Mouse (Mus musculus) heart, embryonic 14.5 days (tissue): ENCODE measurements around the gene Creld2. TPM values are rescaled to one million over a fixed set of nuclear protein-coding genes. Genes with fewer than 3 reads are reported as not detected.
A peak's percentile ranks its signal among the peaks of the same experiment; 100 is the strongest.
"Not testable (repeated sequence)": the region's sequence is repeated elsewhere in the genome, so short reads cannot be mapped to it uniquely, and the experiment has no call there.

Source experiments
- ATAC-seq: fragments of 200-750 bp; cut with Nextera tagmentation; 2 replicates; pipeline ENCODE4 v1.8.0; 2017; ENCODE audit warnings: low read depth, moderate TSS enrichment; ENCODE audit not compliant: insufficient number of reproducible peaks, insufficient read depth, low FRiP score
- H3K27ac ChIP-seq, 2 experiments: fragments of 200-500 bp in 1 of 2; fragments of 300-500 bp in 1 of 2; sonication (generic) in 1 of 2; replicated peaks in 1 of 2; 2 replicates each; pipeline ENCODE4 v1.5.1; 2012 to 2014; ENCODE audit warnings: low read depth in 2 of 2, low read length in 2 of 2, control low read depth in 1 of 2, mild to moderate bottlenecking in 1 of 2, mixed read lengths in 1 of 2; ENCODE audit not compliant: control insufficient read depth in 1 of 2, insufficient read depth in 1 of 2
- H3K27me3 ChIP-seq: fragments of 300-500 bp; sonication (generic); 2 replicates; pipeline ENCODE4 v1.6.1; 2014; ENCODE audit warnings: mild to moderate bottlenecking, low read length, control low read depth; ENCODE audit not compliant: control insufficient read depth, insufficient read depth
- H3K36me3 ChIP-seq: fragments of 300-500 bp; sonication (generic); 2 replicates; pipeline ENCODE4 v1.6.1; 2014; ENCODE audit warnings: mild to moderate bottlenecking, control low read depth, low read length, mixed read lengths; ENCODE audit not compliant: control insufficient read depth, insufficient read depth
- H3K4me1 ChIP-seq, 2 experiments: fragments of 200-500 bp in 1 of 2; fragments of 300-500 bp in 1 of 2; sonication (generic) in 1 of 2; 2 replicates each; pipeline ENCODE4 v1.6.1; 2012 to 2014; ENCODE audit warnings: low read length in 2 of 2, control low read depth in 1 of 2, mixed read lengths in 1 of 2; ENCODE audit not compliant: control insufficient read depth in 2 of 2, insufficient read depth in 2 of 2
- H3K4me2 ChIP-seq: fragments of 300-500 bp; sonication (generic); 2 replicates; pipeline ENCODE4 v1.6.1; 2014; ENCODE audit warnings: mild to moderate bottlenecking, low read length
- H3K4me3 ChIP-seq, 2 experiments: fragments of 200-500 bp in 1 of 2; fragments of 300-500 bp in 1 of 2; sonication (generic) in 1 of 2; 2 replicates each; pipeline ENCODE4 v1.5.1; 2012 to 2014; ENCODE audit warnings: low read length in 2 of 2, mild to moderate bottlenecking in 2 of 2, control low read depth in 1 of 2, low read depth in 1 of 2, moderate library complexity in 1 of 2; ENCODE audit not compliant: control insufficient read depth in 1 of 2, insufficient read depth in 1 of 2
- H3K9ac ChIP-seq: fragments of 300-500 bp; sonication (generic); 2 replicates; pipeline ENCODE4 v1.6.1; 2014; ENCODE audit warnings: mild to moderate bottlenecking, low read length
- H3K9me3 ChIP-seq: fragments of 300-500 bp; sonication (generic); 2 replicates; pipeline ENCODE4 v1.6.1; 2016; ENCODE audit warnings: low read length, control low read depth; ENCODE audit not compliant: control insufficient read depth
- WGBS: fragments of 180-500 bp; shearing (Covaris S2); extraction: QIAGEN DNeasy Blood & Tissue Kit; methylation state at CpG from one replicate; pipeline ENCODE4 v1.1.7; 2014; 5-methylcytosine and 5-hydroxymethylcytosine counted together
- polyA plus RNA-seq: library from polyadenylated mRNA; unstranded; fragments of >200 nt; fragmentation: Nextera tagmentation; extraction: Ambion mirVana; gene quantifications from 2 replicates; pipeline ENCODE4 v1.2.1, GENCODE M21; 2014

The Creld2 gene
- polyA plus RNA-seq, 1 experiment from 2014 or later, result 46.3 TPM

DNA sequence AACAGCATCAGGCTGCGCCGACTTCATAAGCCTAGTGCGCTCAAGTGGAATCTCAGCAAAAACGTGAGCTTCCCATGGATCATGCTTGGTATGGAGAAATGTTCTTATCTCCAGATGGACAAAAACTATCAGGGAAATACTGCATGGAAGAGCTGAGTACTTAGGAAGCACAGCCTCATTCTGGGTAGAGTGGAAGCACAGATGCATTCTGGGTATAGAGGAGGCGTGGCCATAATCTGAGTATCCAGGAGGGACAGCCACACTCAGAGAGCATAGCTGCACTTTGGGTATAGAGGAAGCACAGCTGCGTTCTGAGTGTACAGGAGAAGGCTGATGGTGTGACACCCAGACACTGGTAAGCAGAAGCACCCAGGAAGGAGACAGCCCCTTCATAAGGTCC, 17.1 kb upstream of the Creld2 start:
- no peaks in the 10 kb centered on the region for H3K9me3 ChIP-seq
- no peak overlapping the region for H3K4me2 ChIP-seq
- WGBS, result 85% methylated on average over 6 of the region's 6 CpGs
- peaks cover 35% of the 10 kb centered on the region for H3K36me3 ChIP-seq
- no peak for ATAC-seq
- H3K27me3 ChIP-seq, result no peaks in the 10 kb centered on the region
- no peak overlapping the region for H3K4me3 ChIP-seq
- H3K4me1 ChIP-seq, result no peaks in the 10 kb centered on the region
- H3K9ac ChIP-seq, result no peak overlapping the region
- no peak overlapping the region for H3K27ac ChIP-seq

DNA sequence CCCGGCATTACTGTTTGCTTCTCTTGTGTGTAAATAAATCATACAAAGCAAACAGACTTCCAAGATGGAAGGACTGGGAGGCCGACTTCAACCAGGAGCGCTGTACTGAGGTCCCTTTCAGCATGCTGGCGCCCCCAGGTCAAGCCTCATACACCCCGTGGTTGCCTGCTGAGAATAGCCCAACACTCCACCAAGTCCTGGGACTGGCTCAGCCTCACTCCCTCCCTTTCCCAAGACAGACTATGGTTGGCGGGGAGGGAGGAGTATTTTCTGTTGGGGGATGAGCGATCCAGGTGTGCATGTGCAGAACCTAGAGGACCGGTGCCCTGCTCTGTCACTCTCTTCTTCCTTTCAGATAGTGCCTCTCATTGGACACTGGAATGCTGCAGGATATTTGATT, 11.3 kb upstream of the Creld2 start:
- Histone ChIP-seq H3K9ac (no peak overlapping the region), H3K4me3 (no peak overlapping the region), H3K9me3 (no peaks in the 10 kb centered on the region), H3K36me3 (peaks cover 54% of the 10 kb centered on the region), H3K4me2 (no peak overlapping the region), H3K4me1 (no peaks in the 10 kb centered on the region), H3K27ac (no peak overlapping the region), H3K27me3 (no peaks in the 10 kb centered on the region)
- WGBS, result 84% methylated on average over 8 of the region's 8 CpGs
- no peak for ATAC-seq

DNA sequence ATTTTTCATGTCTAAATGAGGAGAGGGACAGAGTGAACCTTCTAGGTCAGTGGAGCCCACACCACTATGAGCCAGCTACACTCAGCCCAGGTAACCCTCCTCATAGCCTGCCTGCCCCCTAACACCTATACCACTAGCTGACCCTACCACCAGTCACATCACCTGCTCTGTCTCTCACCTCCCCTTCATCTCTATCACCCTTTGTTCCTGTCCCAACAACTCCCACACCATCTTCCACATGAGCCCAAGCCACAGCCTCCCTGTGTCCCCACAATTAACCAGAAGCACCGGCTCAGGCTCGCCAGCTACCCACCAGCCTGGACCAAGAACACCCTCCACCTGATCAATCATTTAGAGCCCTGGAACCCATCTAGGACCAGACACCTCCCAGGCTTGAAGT, 9.1 kb upstream of the Creld2 start:
- 89% methylated on average over 2 of the region's 2 CpGs for WGBS
- Histone ChIP-seq H3K27ac (no peak overlapping the region), H3K4me3 (no peak overlapping the region), H3K4me2 (no peak overlapping the region), H3K9ac (no peak overlapping the region), H3K27me3 (no peaks in the 10 kb centered on the region), H3K4me1 (no peaks in the 10 kb centered on the region), H3K9me3 (no peaks in the 10 kb centered on the region), H3K36me3 (peaks cover 54% of the 10 kb centered on the region)
- ATAC-seq, result no peak

DNA sequence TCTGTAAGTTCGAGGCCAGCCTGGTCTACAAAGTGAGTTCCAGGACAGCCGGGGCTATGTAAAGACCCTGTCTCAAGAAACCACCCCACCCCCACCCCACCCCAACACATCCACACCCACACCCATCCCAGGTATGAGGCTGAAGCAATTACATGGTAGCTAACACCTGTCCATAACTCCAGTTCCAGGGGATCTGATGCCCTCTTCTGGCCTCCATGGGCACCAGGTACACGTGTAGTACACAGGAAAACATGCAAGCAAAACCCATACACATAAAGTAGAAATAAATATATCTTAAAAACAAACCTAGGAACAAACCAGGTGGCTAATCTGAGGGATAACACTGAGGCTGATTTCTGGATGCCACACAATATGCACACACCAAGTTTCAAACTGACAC, 6.2 kb upstream of the Creld2 start:
- ATAC-seq, result no peak
- H3K4me2 ChIP-seq, result no peak overlapping the region
- H3K27me3 ChIP-seq, result no peaks in the 10 kb centered on the region
- no peak overlapping the region for H3K4me3 ChIP-seq
- WGBS, result 86% methylated on average over 3 of the region's 3 CpGs
- H3K36me3 ChIP-seq, result peaks cover 54% of the 10 kb centered on the region
- no peaks in the 10 kb centered on the region for H3K9me3 ChIP-seq
- H3K4me1 ChIP-seq, result 0 out of 4 replicates have a peak, but pooled peaks cover under 1% of the 10 kb centered on the region in 2 experiments
- no peak overlapping the region for H3K27ac ChIP-seq
- no peak overlapping the region for H3K9ac ChIP-seq

DNA sequence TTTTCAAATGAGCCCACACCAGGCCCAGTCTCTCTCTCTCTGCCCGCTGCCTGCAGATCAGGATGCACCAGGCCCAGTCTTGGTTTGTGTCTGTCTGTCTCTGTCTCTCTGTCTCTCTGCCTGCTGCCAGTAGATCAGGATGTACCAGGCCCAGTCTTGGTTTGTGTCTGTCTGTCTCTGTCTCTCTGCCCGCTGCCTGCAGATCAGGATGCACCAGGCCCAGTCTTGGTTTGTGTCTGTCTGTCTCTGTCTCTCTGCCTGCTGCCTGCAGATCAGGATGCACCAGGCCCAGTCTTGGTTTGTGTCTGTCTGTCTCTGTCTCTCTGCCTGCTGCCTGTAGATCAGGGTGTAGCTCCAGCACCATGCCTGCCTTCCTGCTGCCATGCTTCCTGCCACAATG, 5.6 kb upstream of the Creld2 start:
- not testable (repeated sequence) for H3K4me1 ChIP-seq, H3K4me3 ChIP-seq, H3K4me2 ChIP-seq, H3K9me3 ChIP-seq, H3K9ac ChIP-seq, H3K27ac ChIP-seq, ATAC-seq, H3K27me3 ChIP-seq
- peaks cover 54% of the 10 kb centered on the region for H3K36me3 ChIP-seq
- 86% methylated on average over 2 of the region's 2 CpGs for WGBS

DNA sequence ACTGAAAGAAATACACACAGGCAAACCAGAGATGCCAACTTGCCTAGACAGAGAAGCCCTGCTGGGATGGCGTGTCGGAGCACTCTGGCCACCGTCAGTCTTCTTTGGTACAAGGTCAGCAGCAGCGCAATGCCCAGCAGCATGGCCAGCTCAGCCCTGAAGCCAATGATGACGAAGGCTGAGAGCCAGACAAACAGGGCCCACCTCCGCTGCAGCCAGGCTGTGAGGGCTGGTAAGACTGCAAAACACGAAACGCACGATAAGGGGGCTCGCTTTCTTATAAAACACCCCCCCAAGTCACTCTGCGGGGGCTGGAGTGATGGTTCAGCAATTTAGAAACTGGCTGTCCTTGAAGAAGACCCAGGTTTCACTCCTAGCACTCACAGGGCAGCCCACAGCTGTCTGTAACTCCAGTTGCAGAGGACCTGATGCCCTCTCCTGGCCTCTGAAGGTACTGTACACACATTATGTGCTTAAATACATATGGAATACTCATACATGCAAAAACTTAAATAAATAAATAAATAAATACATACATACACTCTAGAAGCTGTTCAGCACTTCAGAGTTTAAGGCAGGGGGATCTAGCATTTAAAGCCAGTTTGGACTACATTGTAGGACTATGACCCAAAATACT, 4.9 kb upstream of the Creld2 start:
- Histone ChIP-seq H3K27me3 (no peaks in the 10 kb centered on the region), H3K36me3 (peaks cover 54% of the 10 kb centered on the region), H3K4me3 (no peak overlapping the region)

DNA sequence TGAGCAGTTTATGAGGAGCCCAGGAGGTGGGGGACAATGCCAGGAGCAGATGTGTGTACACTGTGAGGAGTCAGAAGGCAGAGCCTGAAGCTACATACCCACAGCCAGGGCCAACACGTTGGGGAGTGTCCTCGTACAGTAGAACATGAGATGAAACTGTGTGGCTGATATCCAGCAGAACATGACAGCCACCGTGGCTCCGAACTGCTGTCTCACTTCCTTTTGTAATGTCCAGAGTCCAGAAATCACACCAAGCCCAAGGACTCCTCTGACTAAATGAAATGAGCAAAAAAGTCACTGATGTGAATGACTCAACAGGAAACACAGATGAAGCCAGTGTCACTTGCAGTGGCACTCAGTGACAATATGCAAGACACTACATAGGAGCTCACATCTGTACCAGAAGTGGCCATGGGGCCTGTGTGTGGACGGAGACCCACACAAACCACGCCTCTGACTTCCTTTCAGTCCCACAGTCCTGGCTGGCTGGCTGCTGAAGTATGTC, 4.2 kb upstream of the Creld2 start:
- H3K9ac ChIP-seq, result no peak overlapping the region
- H3K36me3 ChIP-seq, result peaks cover 54% of the 10 kb centered on the region
- ATAC-seq, result no peak
- H3K27ac ChIP-seq, result no peak overlapping the region
- H3K4me3 ChIP-seq, result no peak overlapping the region
- H3K4me1 ChIP-seq, result peaks cover 4 to 7% of the 10 kb centered on the region in 2 experiments; a peak in 3 of 4 replicates
- H3K9me3 ChIP-seq, result no peaks in the 10 kb centered on the region
- no peak overlapping the region for H3K4me2 ChIP-seq
- no peaks in the 10 kb centered on the region for H3K27me3 ChIP-seq
- WGBS, result 87% methylated on average over 6 of the region's 6 CpGs

More for the DNA sequence above, 4.9 kb upstream of the Creld2 start:
- no peak overlapping the region for H3K9ac ChIP-seq
- H3K27ac ChIP-seq, result no peak overlapping the region
- peaks cover 2 to 4% of the 10 kb centered on the region in 2 experiments; a peak in 1 of 4 replicates for H3K4me1 ChIP-seq
- no peak for ATAC-seq
- WGBS, result 97% methylated on average over 11 of the region's 11 CpGs
- H3K4me2 ChIP-seq, result no peak overlapping the region
- no peaks in the 10 kb centered on the region for H3K9me3 ChIP-seq

DNA sequence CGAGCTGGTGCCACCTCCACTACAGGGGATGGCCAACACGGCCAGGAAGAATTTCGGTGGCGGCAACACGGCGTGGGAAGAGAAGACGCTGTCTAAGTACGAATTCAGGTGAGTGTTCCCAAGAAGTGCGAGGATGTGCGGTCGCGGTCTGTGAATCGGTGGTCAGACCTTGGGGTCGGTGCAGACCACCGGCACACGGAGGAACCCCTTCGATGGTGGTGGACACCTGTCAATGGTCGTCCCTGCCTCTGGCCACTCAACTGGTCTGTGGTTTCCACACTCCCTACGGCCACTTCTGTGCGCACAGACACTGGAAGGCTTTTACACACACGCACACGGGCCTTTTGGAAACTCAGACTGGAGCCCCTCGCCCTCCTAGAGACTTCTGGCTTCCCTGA, 459 bp downstream of the Creld2 start:
- Histone ChIP-seq H3K4me2 (peak overlapping the region; percentile 79), H3K27me3 (no peaks in the 10 kb centered on the region), H3K27ac (no peak overlapping the region), H3K4me3 (peak overlapping the region; percentile 89 to 92), H3K9me3 (no peaks in the 10 kb centered on the region), H3K36me3 (peaks cover 56% of the 10 kb centered on the region), H3K9ac (peak overlapping the region; percentile 89), H3K4me1 (peaks cover 8 to 17% of the 10 kb centered on the region in 2 experiments)
- ATAC-seq, result no peak
- under 1% methylated on average over 23 of the region's 23 CpGs for WGBS
